Mouse (Mus musculus) lung, embryonic 14.5 days (tissue): ENCODE data around the gene Shc3. TPM values are rescaled to one million over a fixed set of nuclear protein-coding genes. Genes with fewer than 3 reads are reported as not detected.

Source experiments
- ATAC-seq: fragments of 200-750 bp; cut with Nextera tagmentation; 2 replicates; pipeline ENCODE4 v1.8.0; 2017; ENCODE audit warnings: mild to moderate bottlenecking, moderate TSS enrichment, moderate library complexity; ENCODE audit not compliant: insufficient read depth
- DNase-seq: peaks from one replicate; pipeline ENCODE4 v3.0.0-alpha.2; 2015
- H3K27ac ChIP-seq: fragments of 300-500 bp; sonication (generic); 2 replicates; pipeline ENCODE4 v1.5.1; 2014; ENCODE audit warnings: low read depth, mild to moderate bottlenecking, moderate library complexity
- H3K27me3 ChIP-seq: fragments of 300-500 bp; sonication (generic); 2 replicates; pipeline ENCODE4 v1.6.1; 2014; ENCODE audit warnings: low read length, control low read depth; ENCODE audit not compliant: insufficient read depth
- H3K36me3 ChIP-seq: fragments of 300-500 bp; sonication (generic); 2 replicates; pipeline ENCODE4 v1.6.1; 2014; ENCODE audit warnings: control low read depth; ENCODE audit not compliant: insufficient read depth
- H3K4me1 ChIP-seq: fragments of 300-500 bp; sonication (generic); 2 replicates; pipeline ENCODE4 v1.6.1; 2014; ENCODE audit warnings: antibody characterized with exemption, control low read depth; ENCODE audit not compliant: insufficient read depth
- H3K4me2 ChIP-seq: fragments of 300-500 bp; sonication (generic); 2 replicates; pipeline ENCODE4 v1.6.1; 2014; ENCODE audit warnings: mild to moderate bottlenecking
- H3K4me3 ChIP-seq: fragments of 300-500 bp; sonication (generic); 2 replicates; pipeline ENCODE4 v1.5.1; 2014; ENCODE audit warnings: low read depth, low read length
- H3K9ac ChIP-seq: fragments of 300-500 bp; sonication (generic); 2 replicates; pipeline ENCODE4 v1.6.1; 2014
- H3K9me3 ChIP-seq: fragments of 300-500 bp; sonication (generic); 2 replicates; pipeline ENCODE4 v1.6.1; 2016; ENCODE audit warnings: low read depth, low read length, control low read depth
- CTCF ChIP-seq: IDR thresholded peaks from 2 replicates; pipeline ENCODE4 v1.5.1; 2016; ENCODE audit warnings: antibody characterized with exemption, low read depth
- WGBS: fragments of 180-500 bp; shearing (Covaris S2); extraction: QIAGEN DNeasy Blood & Tissue Kit; methylation state at CpG from one replicate; pipeline ENCODE4 v1.1.7; 2014; 5-methylcytosine and 5-hydroxymethylcytosine counted together
- polyA plus RNA-seq: library from polyadenylated mRNA; unstranded; fragments of >200 nt; fragmentation: Nextera tagmentation; extraction: Ambion mirVana; gene quantifications from 2 replicates; pipeline ENCODE4 v1.2.1, GENCODE M21; 2014

The Shc3 gene
- polyA plus RNA-seq, 1 experiment from 2014 or later = not detected

DNA sequence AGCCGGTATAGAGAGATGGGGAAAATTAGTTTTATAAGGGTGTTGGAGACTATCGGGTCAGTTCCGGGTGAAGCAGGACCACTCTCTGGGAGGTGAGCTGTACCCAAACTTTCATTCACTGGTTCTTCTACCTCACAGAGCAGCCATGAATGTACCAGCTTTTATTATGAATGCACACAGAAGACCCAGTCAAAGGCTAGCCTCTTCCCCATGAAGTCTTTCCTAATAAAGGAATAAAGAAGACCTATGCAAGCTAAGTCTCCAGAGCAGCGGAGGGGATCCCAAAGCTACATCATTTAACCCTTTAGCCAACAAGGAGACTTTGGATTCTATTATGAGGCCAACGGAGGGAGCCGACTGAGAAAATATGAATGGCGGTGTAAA lies 458 bp upstream of the Shc3 start:
- Histone ChIP-seq H3K4me2 (peak overlapping the region; percentile 86), H3K4me1 (peaks cover 6% of the 10 kb centered on the region; the same call in 1 of the 2 replicates), H3K27ac (no peak overlapping the region), H3K27me3 (peaks cover 60% of the 10 kb centered on the region), H3K36me3 (no peaks in the 10 kb centered on the region), H3K4me3 (peak overlapping the region; percentile 38), H3K9me3 (no peaks in the 10 kb centered on the region), H3K9ac (no peak overlapping the region)
- no peak for TF ChIP-seq CTCF
- peak; percentile 2; the same call in 1 of the 2 replicates for ATAC-seq
- peak; percentile 11 for DNase-seq
- 3% methylated on average over 7 of the region's 7 CpGs for WGBS

DNA sequence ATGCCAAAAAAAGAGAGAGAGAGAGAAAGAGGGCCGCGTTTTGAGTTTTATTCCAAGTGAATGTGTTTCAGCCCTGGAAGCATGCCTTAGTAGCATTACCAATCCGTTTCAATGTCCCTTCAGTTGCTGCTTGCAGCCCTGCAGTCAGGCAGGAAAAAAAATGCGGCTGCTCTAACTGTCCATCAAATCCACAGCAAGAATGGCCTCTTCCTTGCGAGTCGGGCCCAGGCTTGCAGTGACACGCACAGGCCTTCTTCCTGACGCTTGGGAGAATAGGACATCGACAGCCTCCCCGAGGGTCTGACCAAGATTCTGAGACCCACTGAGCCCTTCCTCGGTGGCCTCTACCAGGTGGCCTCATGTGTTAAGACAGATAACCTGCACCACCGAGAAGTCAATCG lies 718 bp downstream of the Shc3 start:
- H3K27me3 ChIP-seq = peaks cover 60% of the 10 kb centered on the region
- H3K9ac ChIP-seq = 0 out of 2 replicates have a peak overlapping the region, but pooled peaks have one; percentile 20
- H3K9me3 ChIP-seq = no peaks in the 10 kb centered on the region
- H3K36me3 ChIP-seq = no peaks in the 10 kb centered on the region
- no peak overlapping the region for H3K27ac ChIP-seq
- H3K4me3 ChIP-seq = peak overlapping the region; percentile 38
- ATAC-seq (no peak), DNase-seq (peak; percentile 67)
- peaks cover 6% of the 10 kb centered on the region; the same call in 1 of the 2 replicates for H3K4me1 ChIP-seq
- H3K4me2 ChIP-seq = peak overlapping the region; percentile 86
- WGBS = 5% methylated on average over 13 of the region's 13 CpGs
- TF ChIP-seq CTCF = no peak

DNA sequence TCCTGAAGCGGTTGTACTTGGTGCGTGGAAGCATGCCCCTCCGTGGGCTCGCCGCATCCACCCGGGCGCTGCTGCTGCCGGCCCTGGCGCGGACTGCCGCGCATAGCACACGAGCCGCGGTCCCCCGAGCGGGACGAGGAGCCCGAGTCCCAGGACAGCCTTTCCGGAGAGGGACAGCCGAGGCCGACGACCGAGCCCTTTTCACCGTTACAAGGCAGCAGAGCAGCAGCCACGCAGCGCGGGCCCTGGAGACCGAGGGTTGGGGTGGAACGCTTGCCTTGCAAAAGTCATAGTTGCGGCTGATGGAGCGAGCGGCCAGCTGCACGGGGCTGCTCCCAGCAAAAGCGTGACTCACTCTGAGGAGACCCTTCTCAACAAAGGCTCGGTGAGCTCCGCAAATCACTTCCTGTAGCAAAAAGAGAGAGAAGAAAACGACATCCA lies 1.8 kb downstream of the Shc3 start:
- peak overlapping the region; percentile 86 for H3K4me2 ChIP-seq
- no peak for TF ChIP-seq CTCF
- ATAC-seq (0 out of 2 replicates have a peak, but pooled peaks have one; percentile 13), DNase-seq (peak; percentile 47)
- no peak overlapping the region for H3K27ac ChIP-seq
- peaks cover 60% of the 10 kb centered on the region for H3K27me3 ChIP-seq
- H3K9me3 ChIP-seq = no peaks in the 10 kb centered on the region
- H3K9ac ChIP-seq = peak overlapping the region; percentile 43
- WGBS = under 1% methylated on average over 38 of the region's 38 CpGs
- peaks cover 6% of the 10 kb centered on the region; the same call in 1 of the 2 replicates for H3K4me1 ChIP-seq
- H3K4me3 ChIP-seq = peak overlapping the region; percentile 44
- no peaks in the 10 kb centered on the region for H3K36me3 ChIP-seq

GRCm38 (mm10) chr13:51567078-51567395 lies 2.2 kb downstream of the Shc3 start:
- H3K4me2 ChIP-seq = peak overlapping the region; percentile 86
- peak overlapping the region; percentile 43 for H3K9ac ChIP-seq
- TF ChIP-seq CTCF = no peak
- ATAC-seq = 0 out of 2 replicates have a peak, but pooled peaks have one; percentile 19
- under 1% methylated on average over 42 of the region's 42 CpGs for WGBS
- DNase-seq = peak; percentile 13
- H3K9me3 ChIP-seq = no peaks in the 10 kb centered on the region
- H3K4me3 ChIP-seq = peak overlapping the region; percentile 44
- no peaks in the 10 kb centered on the region for H3K36me3 ChIP-seq
- H3K4me1 ChIP-seq = peaks cover 6% of the 10 kb centered on the region; the same call in 1 of the 2 replicates
- no peak overlapping the region for H3K27ac ChIP-seq
- H3K27me3 ChIP-seq = peaks cover 60% of the 10 kb centered on the region

GRCm38 (mm10) chr13:51566371-51567077 lies 2.7 kb downstream of the Shc3 start:
- no peak for DNase-seq
- 10% methylated on average over 22 of the region's 22 CpGs for WGBS
- Histone ChIP-seq H3K4me1 (peaks cover 6% of the 10 kb centered on the region; the same call in 1 of the 2 replicates), H3K27me3 (peaks cover 58% of the 10 kb centered on the region), H3K4me3 (peak overlapping the region; percentile 44), H3K9me3 (no peaks in the 10 kb centered on the region), H3K36me3 (no peaks in the 10 kb centered on the region), H3K27ac (no peak overlapping the region), H3K9ac (peak overlapping the region; percentile 43), H3K4me2 (peak overlapping the region; percentile 86)
- no peak for TF ChIP-seq CTCF
- no peak for ATAC-seq

GRCm38 (mm10) chr13:51564741-51565140 lies 4.5 kb downstream of the Shc3 start:
- H3K36me3 ChIP-seq = no peaks in the 10 kb centered on the region
- H3K27ac ChIP-seq = no peak overlapping the region
- DNase-seq = no peak
- TF ChIP-seq CTCF = no peak
- ATAC-seq = no peak
- H3K4me2 ChIP-seq = no peak overlapping the region
- H3K9ac ChIP-seq = no peak overlapping the region
- 69% methylated on average over 6 of the region's 6 CpGs for WGBS
- H3K4me1 ChIP-seq = peaks cover 6% of the 10 kb centered on the region; the same call in 1 of the 2 replicates
- no peaks in the 10 kb centered on the region for H3K9me3 ChIP-seq
- peaks cover 45% of the 10 kb centered on the region for H3K27me3 ChIP-seq
- H3K4me3 ChIP-seq = no peak overlapping the region

GRCm38 (mm10) chr13:51553343-51553742 lies 15.9 kb downstream of the Shc3 start:
- no peak overlapping the region for H3K9ac ChIP-seq
- 82% methylated on average over 11 of the region's 11 CpGs for WGBS
- no peak overlapping the region for H3K4me2 ChIP-seq
- no peak for TF ChIP-seq CTCF
- no peak overlapping the region for H3K27ac ChIP-seq
- no peaks in the 10 kb centered on the region for H3K27me3 ChIP-seq
- H3K9me3 ChIP-seq = no peaks in the 10 kb centered on the region
- DNase-seq = no peak
- no peaks in the 10 kb centered on the region for H3K4me1 ChIP-seq
- H3K4me3 ChIP-seq = no peak overlapping the region
- ATAC-seq = no peak
- H3K36me3 ChIP-seq = no peaks in the 10 kb centered on the region
